ENCODE assay signal across 9 mouse cellular contexts in genomic region chr7:75880236-75880635, GRCm38 (mm10). TPM values are rescaled to one million over a fixed set of nuclear protein-coding genes. Genes with fewer than 3 reads are reported as not detected.
DNase-seq lines count a peak whose midpoint lies in the region; ATAC-seq and TF ChIP-seq lines count a peak whose summit lies in the region.
"Had no signal": no experiment of that assay in that cellular context is flagged by ENCODE, and none has a peak within 500 bp of the region (broad histone marks: within the 10 kb centered on the region; RNA-seq: fewer than 3 reads in every experiment).

No protein-coding gene starts in this region.

- H3K36me3 ChIP-seq in lung, embryonic 14.5 days (ENCODE audit: insufficient read depth): no peaks in the 10 kb centered on the region; the same call in 1 of the 2 replicates
- no peaks in the 10 kb centered on the region for H3K36me3 ChIP-seq in forebrain, postnatal 0 days (ENCODE audit: insufficient read depth)
- peaks cover 6% of the 10 kb centered on the region; the same call in 1 of the 2 replicates for H3K36me3 ChIP-seq in limb, embryonic 13.5 days
- 0 out of 2 replicates have a peak, but pooled peaks cover under 1% of the 10 kb centered on the region for H3K36me3 ChIP-seq in neural tube, embryonic 13.5 days

- H3K27me3 ChIP-seq in lung, embryonic 14.5 days (ENCODE audit: insufficient read depth, low read length): no peaks in the 10 kb centered on the region
- H3K27me3 ChIP-seq in forebrain, postnatal 0 days (ENCODE audit: insufficient read depth, low read length): no peaks in the 10 kb centered on the region
- H3K27me3 ChIP-seq in limb, embryonic 13.5 days: no peaks in the 10 kb centered on the region
- H3K27me3 ChIP-seq in neural tube, embryonic 13.5 days: no peaks in the 10 kb centered on the region

- no peak for TF ChIP-seq CTCF in lung, embryonic 14.5 days (IDR thresholded peaks at IDR 0.05; ENCODE audit: low read depth)
- TF ChIP-seq CTCF in forebrain, postnatal 0 days (IDR thresholded peaks at IDR 0.05; ENCODE audit: low read depth): no peak

- ATAC-seq in lung, embryonic 14.5 days (ENCODE audit: insufficient read depth): 0 out of 2 replicates have a peak, but pooled peaks have one; percentile 16
- ATAC-seq in forebrain, postnatal 0 days: peak; percentile 12
- ATAC-seq in limb, embryonic 13.5 days (ENCODE audit: low FRiP score, low read depth): peak; percentile 6; the same call in 1 of the 2 replicates
- ATAC-seq in neural tube, embryonic 13.5 days (ENCODE audit: low read depth): peak; percentile 60; the same call in 1 of the 2 replicates
- ATAC-seq in megakaryocyte progenitor cell, adult 5-6 weeks (replicated peaks; ENCODE audit: poor library complexity): no peak
- no peak for ATAC-seq in monocyte, adult 5-6 weeks (replicated peaks; ENCODE audit: insufficient number of reproducible peaks, low FRiP score, low TSS enrichment, poor library complexity, severe bottlenecking)

- H3K4me2 ChIP-seq in lung, embryonic 14.5 days: no peak overlapping the region
- 0 out of 2 replicates have a peak overlapping the region, but pooled peaks have one; percentile 6 for H3K4me2 ChIP-seq in forebrain, postnatal 0 days (ENCODE audit: low read depth)
- H3K4me2 ChIP-seq in limb, embryonic 13.5 days (replicated peaks): peak overlapping the region; percentile 42
- H3K4me2 ChIP-seq in neural tube, embryonic 13.5 days: no peak overlapping the region

- no peak overlapping the region for H3K9ac ChIP-seq in lung, embryonic 14.5 days
- no peak overlapping the region for H3K9ac ChIP-seq in forebrain, postnatal 0 days
- no peak overlapping the region for H3K9ac ChIP-seq in limb, embryonic 13.5 days
- H3K9ac ChIP-seq in neural tube, embryonic 13.5 days: peak overlapping the region; percentile 34; the same call in 1 of the 2 replicates

- WGBS in lung, embryonic 14.5 days: 61% methylated on average over 8 of the region's 8 CpGs
- WGBS in forebrain, postnatal 0 days: 70% methylated on average over 8 of the region's 8 CpGs
- WGBS in limb, embryonic 13.5 days: 66% methylated on average over 8 of the region's 8 CpGs
- WGBS in neural tube, embryonic 13.5 days: 67% methylated on average over 8 of the region's 8 CpGs

- no peak overlapping the region for H3K4me3 ChIP-seq in lung, embryonic 14.5 days (ENCODE audit: low read depth, low read length)
- H3K4me3 ChIP-seq in forebrain, postnatal 0 days (ENCODE audit: low read depth, low read length): no peak overlapping the region
- no peak overlapping the region for H3K4me3 ChIP-seq in limb, embryonic 13.5 days
- no peak overlapping the region for H3K4me3 ChIP-seq in neural tube, embryonic 13.5 days
- H3K4me3 ChIP-seq: erythroblast, embryonic 14.5 days had no signal

- no peak for DNase-seq in lung, embryonic 14.5 days
- no peak for DNase-seq in lung, postnatal 14 days
- DNase-seq in forebrain, postnatal 0 days: no peak
- no peak for DNase-seq in gastrocnemius, postnatal 10 days

- H3K27ac ChIP-seq in lung, embryonic 14.5 days (ENCODE audit: low read depth): no peak overlapping the region
- H3K27ac ChIP-seq in forebrain, postnatal 0 days (ENCODE audit: low read depth, low read length): no peak overlapping the region
- no peak overlapping the region for H3K27ac ChIP-seq in limb, embryonic 13.5 days
- H3K27ac ChIP-seq in neural tube, embryonic 13.5 days (replicated peaks): peak overlapping the region; percentile 56

- no peaks in the 10 kb centered on the region for H3K4me1 ChIP-seq in lung, embryonic 14.5 days (ENCODE audit: insufficient read depth)
- H3K4me1 ChIP-seq in forebrain, postnatal 0 days (ENCODE audit: insufficient read depth): no peaks in the 10 kb centered on the region
- peaks cover 3% of the 10 kb centered on the region; the same call in 1 of the 2 replicates for H3K4me1 ChIP-seq in limb, embryonic 13.5 days
- H3K4me1 ChIP-seq in neural tube, embryonic 13.5 days (replicated peaks): peaks cover 6% of the 10 kb centered on the region

- no peaks in the 10 kb centered on the region for H3K9me3 ChIP-seq in lung, embryonic 14.5 days (ENCODE audit: low read depth, low read length)
- H3K9me3 ChIP-seq in forebrain, postnatal 0 days (ENCODE audit: low read length): no peaks in the 10 kb centered on the region
- no peaks in the 10 kb centered on the region for H3K9me3 ChIP-seq in limb, embryonic 13.5 days
- H3K9me3 ChIP-seq in neural tube, embryonic 13.5 days: no peaks in the 10 kb centered on the region

RNA-seq across cellular contexts. Expression of gene Klhl25, which starts 32.1 kb away (rescaled TPM):
- polyA plus RNA-seq in lung, embryonic 14.5 days (2014; fragmentation: Nextera tagmentation; extraction: Ambion mirVana): 16.5 and 18.6 TPM in 2 replicates
- total RNA-seq in forebrain, postnatal 0 days (2014; rRNA removed): 37.0 and 41.2 TPM in 2 replicates
- 16.6 and 18.5 TPM in 2 replicates for polyA plus RNA-seq in forebrain, postnatal 0 days (2015; fragmentation: Nextera tagmentation; extraction: Ambion mirVana)
- 18.9 and 19.5 TPM in 2 replicates for polyA plus RNA-seq in limb, embryonic 13.5 days (2015; fragmentation: Nextera tagmentation; extraction: Ambion mirVana)
- 28.5 and 29.0 TPM in 2 replicates for polyA plus RNA-seq in neural tube, embryonic 13.5 days (2015; fragmentation: Nextera tagmentation; extraction: Ambion mirVana)
- total RNA-seq in megakaryocyte progenitor cell, adult 5-6 weeks (2015): 4.0 and 5.4 TPM in 2 replicates
- 8.7 and 9.0 TPM in 2 replicates for total RNA-seq in megakaryocyte progenitor cell, adult 5-6 weeks (2017)
- total RNA-seq in gastrocnemius, postnatal 10 days (2021): 1 to 10 TPM; 3.5 to 5.0 TPM
- total RNA-seq in monocyte, adult 5-6 weeks (2017): 5.6 to 24.9 TPM (median 7.3 TPM) in 3 replicates

Comparison
In these comparisons a context has a peak if more than half of its experiments do, and no peak if none do; other contexts are left out.
1. ATAC-seq: peak in lung, embryonic 14.5 days (single experiment), forebrain, postnatal 0 days (single experiment), limb, embryonic 13.5 days (single experiment) and neural tube, embryonic 13.5 days (single experiment); none in megakaryocyte progenitor cell, adult 5-6 weeks (single experiment) and monocyte, adult 5-6 weeks (single experiment).
2. H3K4me2 ChIP-seq: peak in forebrain, postnatal 0 days (single experiment) and limb, embryonic 13.5 days (single experiment); none in lung, embryonic 14.5 days (single experiment) and neural tube, embryonic 13.5 days (single experiment).